Mouse (Mus musculus) macrophage (primary cell): ENCODE measurements around the gene Rtkn. TPM values are rescaled to one million over a fixed set of nuclear protein-coding genes. Genes with fewer than 3 reads are reported as not detected.
A peak's percentile ranks its signal among the peaks of the same experiment; 100 is the strongest.

Experiments
- H3K27ac ChIP-seq: fragments of 350-480 bp; formaldehyde crosslinking; 2 replicates; pipeline ENCODE4 v1.9.0; 2021
- H3K36me3 ChIP-seq: fragments of 350-480 bp; formaldehyde crosslinking; 2 replicates; pipeline ENCODE4 v1.9.0; 2021; ENCODE audit errors: inconsistent target
- H3K4me3 ChIP-seq: fragments of 350-480 bp; formaldehyde crosslinking; 2 replicates; pipeline ENCODE4 v1.9.0; 2021; ENCODE audit errors: inconsistent target
- H3K79me2 ChIP-seq: fragments of 350-480 bp; formaldehyde crosslinking; 2 replicates; pipeline ENCODE4 v1.9.0; 2021; ENCODE audit errors: inconsistent target
- whole genome bisulfite sequencing: methylation state at CpG from one replicate; pipeline ENCODE4 v1.1.7; 2026; ENCODE audit warnings: inconsistent platforms; ENCODE audit not compliant: missing documents; 5-methylcytosine and 5-hydroxymethylcytosine counted together
- polyA plus RNA-seq: library from polyadenylated mRNA; stranded (reverse); fragments of 250-400 nt; gene quantifications from 3 replicates; pipeline ENCODE4 v1.2.4, GENCODE M21; 2018; ENCODE audit warnings: inconsistent platforms

The Rtkn gene
- polyA plus RNA-seq, 1 experiment from 2014 or later: 1.4 TPM

DNA sequence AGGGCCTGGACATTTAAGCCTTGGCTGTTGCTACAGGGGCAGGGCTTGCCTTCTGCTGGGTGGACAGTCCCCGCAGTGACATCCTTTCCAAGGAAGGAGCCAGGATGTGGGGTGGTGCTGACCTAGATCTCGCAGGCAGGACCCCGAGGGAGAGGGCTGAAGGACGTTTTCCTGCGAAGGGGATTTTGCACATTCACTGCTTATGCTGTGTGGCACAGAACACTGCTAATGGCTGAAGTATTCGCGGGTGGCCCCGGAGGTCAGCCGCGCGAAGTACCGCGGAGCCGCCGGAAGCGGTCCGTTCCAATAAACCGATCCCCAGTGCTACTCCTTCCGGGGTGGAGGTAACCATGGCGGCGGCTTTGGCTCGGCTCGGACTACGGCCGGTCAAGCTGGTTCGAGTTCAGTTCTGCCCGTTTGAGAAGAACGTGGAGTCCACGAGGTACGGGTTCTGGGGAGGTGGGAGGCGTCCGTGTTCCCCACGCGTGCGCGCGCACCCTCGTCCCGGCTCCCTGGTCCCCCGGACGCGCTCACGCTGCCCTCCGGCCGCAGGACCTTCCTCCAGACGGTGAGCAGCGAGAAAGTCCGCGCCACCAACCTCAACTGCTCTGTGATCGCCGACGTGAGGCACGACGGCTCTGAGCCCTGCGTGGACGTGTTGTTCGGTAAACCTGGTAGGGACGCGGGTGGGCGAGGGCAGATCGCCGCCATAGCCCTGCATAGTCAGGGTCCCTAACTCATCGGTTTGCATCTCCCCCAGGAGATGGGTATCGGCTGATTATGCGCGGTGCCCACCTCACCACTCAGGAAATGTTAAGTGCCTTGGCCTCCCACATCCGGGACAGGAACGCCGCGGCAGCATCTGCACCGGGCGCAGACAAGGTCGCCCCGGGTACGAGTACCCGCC, 26.2 kb upstream of the Rtkn start, which contains the start of gene Mrpl53:
Gene Mrpl53 (plus strand): TSS at position 279 of the 907 bp plus-strand sequence.
- peaks cover 25% of the 10 kb centered on the region; the same call in 1 of the 2 replicates for H3K79me2 ChIP-seq
- H3K4me3 ChIP-seq: peak within 1 kb of the TSS; percentile 87
- H3K27ac ChIP-seq: peak within 1 kb of the TSS; percentile 65
- WGBS: under 1% methylated on average over 61 of the region's 76 CpGs
- peaks cover 16% of the 10 kb centered on the region; the same call in 1 of the 2 replicates for H3K36me3 ChIP-seq

DNA sequence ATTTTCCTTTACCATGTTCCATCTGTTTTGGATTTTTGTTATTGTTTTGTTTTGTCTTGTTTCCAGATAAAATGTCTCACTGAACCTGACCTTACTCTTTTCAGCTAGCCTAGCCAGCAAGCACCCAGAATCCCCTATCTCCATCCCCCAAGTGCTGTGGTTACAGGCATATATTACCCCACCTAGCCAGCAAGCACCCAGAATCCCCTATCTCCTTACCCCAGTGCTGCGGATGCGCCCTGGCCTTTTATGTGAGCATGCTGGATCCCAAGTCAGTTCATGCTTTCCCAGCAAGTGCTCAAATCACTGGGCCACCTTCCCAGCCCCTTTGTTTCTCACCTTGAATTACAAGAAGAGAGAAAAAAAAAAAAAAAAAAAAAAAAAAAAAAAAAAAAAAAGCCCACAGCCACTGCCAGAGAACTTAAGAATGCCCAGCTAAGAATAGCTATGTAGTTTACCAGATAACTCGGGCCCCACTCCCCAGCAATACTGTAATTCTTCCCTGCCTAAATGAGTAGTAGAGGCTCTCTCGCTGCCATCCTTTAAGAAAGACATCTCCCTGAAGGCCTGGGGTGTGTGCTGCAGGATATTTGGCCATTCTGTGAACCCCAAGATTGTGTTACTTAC, 23.6 kb upstream of the Rtkn start:
- WGBS: 88% methylated on average over 4 of the region's 4 CpGs
- Histone ChIP-seq H3K4me3 (no peak overlapping the region), H3K79me2 (peaks cover 42% of the 10 kb centered on the region; the same call in 1 of the 2 replicates), H3K27ac (no peak overlapping the region), H3K36me3 (peaks cover 3% of the 10 kb centered on the region; the same call in 1 of the 2 replicates)

DNA sequence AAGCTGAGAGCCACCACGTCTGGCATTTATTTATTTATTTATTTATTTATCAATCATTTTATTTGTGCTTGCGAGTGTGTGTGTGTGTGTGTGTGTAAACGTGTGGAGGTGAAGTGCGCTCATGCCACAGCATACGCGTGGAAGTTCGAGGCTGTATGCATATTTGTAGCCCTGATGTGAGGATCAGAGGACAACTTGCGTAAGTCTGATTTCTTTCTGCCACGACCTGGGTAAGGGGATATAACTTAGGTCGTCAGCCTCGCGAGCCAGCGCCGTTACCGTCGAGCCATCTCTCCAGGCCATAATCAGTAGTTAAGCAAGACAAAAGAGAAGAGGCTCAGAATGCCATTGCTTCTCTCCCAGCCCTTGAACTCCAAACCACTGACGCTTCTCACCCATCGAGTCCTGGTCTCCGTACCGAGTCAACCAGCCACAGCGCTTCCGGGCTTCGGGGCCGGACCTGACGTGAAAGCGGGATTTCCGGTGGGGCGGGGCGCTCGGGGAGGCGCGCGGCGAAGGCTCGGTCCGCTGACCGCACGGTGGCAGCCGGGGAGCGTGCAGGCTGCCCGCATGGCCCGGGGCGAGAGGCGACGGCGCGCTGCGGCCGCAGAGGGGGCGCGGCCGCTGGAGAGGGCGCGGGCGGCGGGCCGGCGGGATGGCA, 20.1 kb upstream of the Rtkn start, which contains the start of gene Mogs:
Gene Mogs (plus strand): TSS at position 486 of the 661 bp plus-strand sequence.
- H3K27ac ChIP-seq: peak within 1 kb of the TSS; percentile 72
- H3K4me3 ChIP-seq: peak within 1 kb of the TSS; percentile 83
- WGBS: under 1% methylated on average over 58 of the region's 58 CpGs
- H3K36me3 ChIP-seq: no peaks in the 10 kb centered on the region
- H3K79me2 ChIP-seq: peaks cover 32% of the 10 kb centered on the region; the same call in 1 of the 2 replicates

DNA sequence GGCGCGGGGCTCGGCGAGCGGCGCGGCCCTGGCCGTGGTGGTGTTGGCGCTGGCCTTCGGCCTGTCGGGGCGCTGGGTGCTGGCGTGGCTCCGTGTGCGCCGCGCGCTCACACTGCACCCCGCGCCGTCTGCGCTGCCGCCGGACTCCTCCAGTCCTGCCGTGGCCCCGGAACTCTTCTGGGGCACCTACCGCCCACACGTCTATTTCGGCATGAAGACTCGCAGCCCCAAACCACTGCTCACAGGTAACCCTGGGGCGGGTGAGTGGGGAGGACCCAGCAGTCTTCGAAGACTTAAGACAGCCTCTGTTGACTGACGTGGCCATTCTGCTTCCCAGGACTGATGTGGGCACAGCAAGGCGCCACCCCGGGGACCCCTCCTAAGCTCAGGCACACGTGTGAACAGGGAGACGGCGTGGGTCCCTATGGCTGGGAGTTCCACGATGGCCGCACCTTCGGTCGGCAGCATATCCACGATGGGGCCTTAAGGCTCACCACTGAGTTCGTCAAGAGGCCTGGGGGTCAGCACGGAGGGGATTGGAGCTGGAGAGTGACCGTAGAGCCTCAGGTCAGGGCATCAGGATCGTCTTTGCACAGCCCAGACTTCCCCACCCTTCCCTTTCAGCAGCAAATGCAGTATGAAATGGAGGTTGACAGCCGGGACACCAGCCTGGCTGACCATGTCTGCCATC, 19.4 kb upstream of the Rtkn start:
- peaks cover 25% of the 10 kb centered on the region; the same call in 1 of the 2 replicates for H3K79me2 ChIP-seq
- peak overlapping the region; percentile 15; the same call in 1 of the 2 replicates for H3K27ac ChIP-seq
- WGBS: 2% methylated on average over 39 of the region's 48 CpGs
- no peaks in the 10 kb centered on the region for H3K36me3 ChIP-seq
- peak overlapping the region; percentile 64 for H3K4me3 ChIP-seq

GRCm38 (mm10) chr6:83116373-83117164, 18.7 kb upstream of the Rtkn start:
- Histone ChIP-seq H3K36me3 (no peaks in the 10 kb centered on the region), H3K4me3 (peak overlapping the region; percentile 64), H3K79me2 (peaks cover 24% of the 10 kb centered on the region; the same call in 1 of the 2 replicates), H3K27ac (0 out of 2 replicates have a peak overlapping the region, but pooled peaks have one; percentile 15)
- 84% methylated on average over 11 of the region's 11 CpGs for WGBS

DNA sequence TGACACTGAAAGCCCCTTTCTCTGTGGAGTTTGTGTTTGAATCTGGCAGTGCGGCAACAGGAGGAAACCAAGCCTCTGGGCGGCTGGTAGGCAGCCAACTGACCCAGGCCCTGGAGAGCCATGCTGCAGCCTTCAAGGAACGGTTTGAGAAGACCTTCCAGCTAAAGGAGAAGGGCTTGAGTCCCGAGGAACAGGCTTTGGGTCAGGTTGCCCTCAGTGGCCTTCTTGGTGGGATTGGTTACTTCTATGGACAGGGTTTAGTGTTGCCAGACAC, 18.2 kb upstream of the Rtkn start:
- Histone ChIP-seq H3K4me3 (no peak overlapping the region), H3K27ac (no peak overlapping the region), H3K79me2 (peaks cover 24% of the 10 kb centered on the region; the same call in 1 of the 2 replicates), H3K36me3 (no peaks in the 10 kb centered on the region)
- WGBS: 97% methylated on average over 3 of the region's 4 CpGs

- no peak overlapping the region for H3K27ac ChIP-seq
- no peaks in the 10 kb centered on the region for H3K36me3 ChIP-seq
- peaks cover 24% of the 10 kb centered on the region; the same call in 1 of the 2 replicates for H3K79me2 ChIP-seq
- 90% methylated on average over 11 of the region's 13 CpGs for WGBS
- no peak overlapping the region for H3K4me3 ChIP-seq
Observed at GRCm38 (mm10) chr6:83117616-83118015, 17.6 kb upstream of the Rtkn start.

DNA sequence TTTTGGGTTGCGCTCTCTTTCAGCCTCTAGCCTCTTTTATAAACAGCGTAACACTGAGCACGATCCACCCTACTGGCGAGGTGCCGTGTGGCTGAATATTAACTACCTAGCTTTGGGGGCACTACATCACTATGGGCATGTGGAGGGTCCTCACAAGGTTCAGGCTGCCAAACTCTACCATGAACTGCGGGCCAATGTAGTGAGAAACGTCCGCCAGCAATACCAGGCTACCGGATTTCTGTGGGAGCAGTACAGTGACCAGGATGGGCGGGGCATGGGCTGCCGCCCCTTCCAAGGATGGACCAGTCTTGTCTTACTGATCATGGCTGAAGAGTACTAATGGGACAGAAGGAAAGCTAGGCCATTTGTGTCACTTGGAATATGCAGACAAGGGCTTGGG, 16.9 kb upstream of the Rtkn start:
- 92% methylated on average over 11 of the region's 11 CpGs for WGBS
- H3K27ac ChIP-seq: no peak overlapping the region
- H3K4me3 ChIP-seq: no peak overlapping the region
- H3K36me3 ChIP-seq: no peaks in the 10 kb centered on the region
- peaks cover 24% of the 10 kb centered on the region; the same call in 1 of the 2 replicates for H3K79me2 ChIP-seq

DNA sequence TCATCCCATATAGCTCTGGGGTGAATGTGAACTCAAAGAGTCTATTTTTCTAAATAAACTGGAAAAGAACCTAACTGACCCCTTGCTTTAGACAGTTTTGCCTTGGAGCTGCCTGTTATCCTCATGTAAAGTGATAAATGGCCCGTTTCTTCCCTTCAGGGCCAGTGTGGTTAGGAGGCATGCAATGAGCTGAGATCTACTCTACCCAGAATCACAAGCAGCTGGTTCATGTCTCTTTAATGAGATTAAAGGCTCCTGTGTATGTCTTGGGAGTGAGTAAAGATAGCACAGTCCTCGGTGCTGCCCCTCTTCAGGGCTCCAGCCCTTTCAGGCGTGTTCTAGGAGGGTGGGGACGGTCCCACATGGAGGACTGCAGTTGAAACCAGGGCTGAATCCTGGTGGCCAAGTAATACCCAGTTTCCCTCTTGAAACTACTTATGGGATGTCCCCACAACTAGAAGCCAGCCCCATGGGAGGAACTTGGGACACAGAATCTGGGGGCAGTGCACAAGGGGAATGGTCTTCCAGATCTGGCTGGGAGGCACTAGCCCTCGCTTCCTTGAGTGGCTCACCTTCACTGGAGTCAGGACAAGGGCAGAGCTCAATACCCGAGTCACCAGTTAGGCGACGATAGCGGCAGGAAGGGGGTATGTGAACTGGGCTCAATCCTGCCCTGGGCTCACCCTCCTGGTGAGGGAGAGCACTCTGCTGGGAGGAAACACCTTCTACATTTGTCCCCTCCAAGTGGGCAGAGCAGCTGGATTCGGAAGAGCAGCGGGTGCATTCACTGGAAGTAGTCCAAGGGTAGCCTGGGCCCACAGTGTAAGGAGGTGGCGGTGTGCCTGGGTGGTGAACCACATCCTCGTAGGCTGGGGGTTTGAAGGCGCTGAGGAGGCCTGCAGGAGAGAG, 16.2 kb upstream of the Rtkn start:
- 43% methylated on average over 14 of the region's 14 CpGs for WGBS
- Histone ChIP-seq H3K4me3 (no peak overlapping the region), H3K36me3 (no peaks in the 10 kb centered on the region), H3K79me2 (peaks cover 18% of the 10 kb centered on the region; the same call in 1 of the 2 replicates), H3K27ac (no peak overlapping the region)

- WGBS: 31% methylated on average over 7 of the region's 7 CpGs
- no peak overlapping the region for H3K4me3 ChIP-seq
- H3K79me2 ChIP-seq: peaks cover 19% of the 10 kb centered on the region; the same call in 1 of the 2 replicates
- no peak overlapping the region for H3K27ac ChIP-seq
- H3K36me3 ChIP-seq: no peaks in the 10 kb centered on the region
Observed at GRCm38 (mm10) chr6:83119734-83120051, 15.6 kb upstream of the Rtkn start.

GRCm38 (mm10) chr6:83120930-83121862, 14.1 kb upstream of the Rtkn start, which contains the start of gene Wbp1:
TSS of gene Wbp1 (minus strand) at chr6:83121559.
- H3K4me3 ChIP-seq: peak within 1 kb of the TSS; percentile 54
- under 1% methylated on average over 38 of the region's 38 CpGs for WGBS
- no peaks in the 10 kb centered on the region for H3K36me3 ChIP-seq
- peak within 1 kb of the TSS; percentile 27 for H3K27ac ChIP-seq
- peaks cover 10% of the 10 kb centered on the region; the same call in 1 of the 2 replicates for H3K79me2 ChIP-seq
